Mouse (Mus musculus) kidney, adult 2 months (tissue): ENCODE data around the gene Hectd2. TPM values are rescaled to one million over a fixed set of nuclear protein-coding genes. Genes with fewer than 3 reads are reported as not detected.

Source experiments
- DNase-seq: peaks from one replicate; pipeline ENCODE4 v3.0.0; 2021
- H3K27ac ChIP-seq: fragments of 200-500 bp; 2 replicates; pipeline ENCODE4 v1.5.1; 2012; ENCODE audit warnings: low read depth, low read length, control low read depth, inconsistent platforms; ENCODE audit not compliant: insufficient read depth
- H3K27me3 ChIP-seq: fragments of 200-500 bp; replicated peaks from 2 replicates; pipeline ENCODE4 v1.6.1; 2012; ENCODE audit warnings: mild to moderate bottlenecking, moderate library complexity, low read length, inconsistent platforms; ENCODE audit not compliant: control insufficient read depth, insufficient read depth
- H3K36me3 ChIP-seq: fragments of 200-500 bp; 2 replicates; pipeline ENCODE4 v1.6.1; 2012; ENCODE audit warnings: mild to moderate bottlenecking, moderate library complexity, low read length, inconsistent platforms; ENCODE audit not compliant: control insufficient read depth, insufficient read depth
- H3K4me1 ChIP-seq: fragments of 200-500 bp; 2 replicates; pipeline ENCODE4 v1.6.1; 2011; ENCODE audit warnings: low read length; ENCODE audit not compliant: control insufficient read depth, insufficient read depth
- H3K4me3 ChIP-seq: fragments of 200-500 bp; 2 replicates; pipeline ENCODE4 v1.5.1; 2011; ENCODE audit warnings: mild to moderate bottlenecking, low read depth, low read length, control low read depth; ENCODE audit not compliant: insufficient read depth
- CTCF ChIP-seq: fragments of 200-500 bp; conservative IDR thresholded peaks from 2 replicates; pipeline ENCODE4 v1.5.1; 2011; ENCODE audit warnings: low read depth, mild to moderate bottlenecking, control low read depth, low read length, moderate library complexity, mixed read lengths; ENCODE audit not compliant: insufficient read depth, insufficient read length
- POLR2A ChIP-seq: fragments of 200-500 bp; IDR thresholded peaks from one replicate; pipeline ENCODE4 v1.6.1; 2011; ENCODE audit warnings: low read depth, low read length, control low read depth
- WGBS: fragments of 180-500 bp; shearing (Covaris S2); methylation state at CpG from one replicate; pipeline ENCODE4 v1.1.7; 2018; 5-methylcytosine and 5-hydroxymethylcytosine counted together
- polyA plus RNA-seq: library from polyadenylated mRNA; depleted of rRNA; stranded (reverse); fragments of >200 nt; gene quantifications from 2 replicates; pipeline ENCODE4 v1.2.3, GENCODE M21; 2012

Gene Hectd2
- polyA plus RNA-seq, 1 experiment: 0.41 TPM

GRCm38 (mm10) chr19:36533082-36533481, 21.4 kb upstream of the Hectd2 start:
- H3K4me3 ChIP-seq: no peak overlapping the region
- H3K27ac ChIP-seq: no peak overlapping the region
- no peaks in the 10 kb centered on the region for H3K4me1 ChIP-seq
- H3K36me3 ChIP-seq: no peaks in the 10 kb centered on the region
- no peaks in the 10 kb centered on the region for H3K27me3 ChIP-seq
- no peak for DNase-seq
- TF ChIP-seq CTCF (peak; percentile 26; the same call in 1 of the 2 replicates), POLR2A (no peak)
- WGBS: 78% methylated on average over 5 of the region's 5 CpGs

GRCm38 (mm10) chr19:36534011-36534765, 20.3 kb upstream of the Hectd2 start:
- H3K27ac ChIP-seq: no peak overlapping the region
- H3K4me1 ChIP-seq: no peaks in the 10 kb centered on the region
- DNase-seq: peak; percentile 45
- no peaks in the 10 kb centered on the region for H3K27me3 ChIP-seq
- no peak for TF ChIP-seq POLR2A
- TF ChIP-seq CTCF: no peak
- no peaks in the 10 kb centered on the region for H3K36me3 ChIP-seq
- no peak overlapping the region for H3K4me3 ChIP-seq
- WGBS: 22% methylated on average over 17 of the region's 17 CpGs

GRCm38 (mm10) chr19:36534766-36535140, 19.7 kb upstream of the Hectd2 start:
- Histone ChIP-seq H3K27ac (no peak overlapping the region), H3K27me3 (no peaks in the 10 kb centered on the region), H3K36me3 (no peaks in the 10 kb centered on the region), H3K4me1 (no peaks in the 10 kb centered on the region), H3K4me3 (0 out of 2 replicates have a peak overlapping the region, but pooled peaks have one; percentile 4)
- no peak for TF ChIP-seq CTCF
- TF ChIP-seq POLR2A: no peak
- peak; percentile 54 for DNase-seq
- WGBS: 16% methylated on average over 8 of the region's 8 CpGs

GRCm38 (mm10) chr19:36535186-36535585, 19.3 kb upstream of the Hectd2 start:
- DNase-seq: no peak
- Histone ChIP-seq H3K4me3 (no peak overlapping the region), H3K27me3 (no peaks in the 10 kb centered on the region), H3K27ac (no peak overlapping the region), H3K36me3 (no peaks in the 10 kb centered on the region), H3K4me1 (no peaks in the 10 kb centered on the region)
- TF ChIP-seq CTCF (no peak), POLR2A (no peak)
- 60% methylated on average over 2 of the region's 2 CpGs for WGBS

GRCm38 (mm10) chr19:36535878-36536277, 18.6 kb upstream of the Hectd2 start:
- no peak for DNase-seq
- WGBS: 52% methylated on average over 6 of the region's 6 CpGs
- Histone ChIP-seq H3K4me1 (no peaks in the 10 kb centered on the region), H3K27ac (no peak overlapping the region), H3K36me3 (no peaks in the 10 kb centered on the region), H3K4me3 (no peak overlapping the region), H3K27me3 (no peaks in the 10 kb centered on the region)
- TF ChIP-seq CTCF: no peak
- TF ChIP-seq POLR2A: no peak

GRCm38 (mm10) chr19:36536929-36537328, 17.5 kb upstream of the Hectd2 start:
- H3K4me3 ChIP-seq: no peak overlapping the region
- no peaks in the 10 kb centered on the region for H3K36me3 ChIP-seq
- 91% methylated on average over 11 of the region's 11 CpGs for WGBS
- no peaks in the 10 kb centered on the region for H3K4me1 ChIP-seq
- H3K27me3 ChIP-seq: no peaks in the 10 kb centered on the region
- TF ChIP-seq POLR2A: no peak
- TF ChIP-seq CTCF: no peak
- no peak for DNase-seq
- no peak overlapping the region for H3K27ac ChIP-seq

- no peaks in the 10 kb centered on the region for H3K27me3 ChIP-seq
- no peak overlapping the region for H3K27ac ChIP-seq
- H3K36me3 ChIP-seq: no peaks in the 10 kb centered on the region
- H3K4me1 ChIP-seq: no peaks in the 10 kb centered on the region
- WGBS: 4% methylated on average over 4 of the region's 4 CpGs
- H3K4me3 ChIP-seq: no peak overlapping the region
- peak; percentile 41 for DNase-seq
- TF ChIP-seq CTCF (peak; percentile 31; the same call in 1 of the 2 replicates), POLR2A (no peak)
These were observed 15.9 kb upstream of the Hectd2 start for GRCm38 (mm10) chr19:36538528-36538927.
